Mouse (Mus musculus): ENCODE results near the gene Higd1a. TPM values are rescaled to one million over a fixed set of nuclear protein-coding genes. Genes with fewer than 3 reads are reported as not detected.

Gene Higd1a
- polyA plus RNA-seq, 1 experiment from 2014 or later = 168 TPM

DNA sequence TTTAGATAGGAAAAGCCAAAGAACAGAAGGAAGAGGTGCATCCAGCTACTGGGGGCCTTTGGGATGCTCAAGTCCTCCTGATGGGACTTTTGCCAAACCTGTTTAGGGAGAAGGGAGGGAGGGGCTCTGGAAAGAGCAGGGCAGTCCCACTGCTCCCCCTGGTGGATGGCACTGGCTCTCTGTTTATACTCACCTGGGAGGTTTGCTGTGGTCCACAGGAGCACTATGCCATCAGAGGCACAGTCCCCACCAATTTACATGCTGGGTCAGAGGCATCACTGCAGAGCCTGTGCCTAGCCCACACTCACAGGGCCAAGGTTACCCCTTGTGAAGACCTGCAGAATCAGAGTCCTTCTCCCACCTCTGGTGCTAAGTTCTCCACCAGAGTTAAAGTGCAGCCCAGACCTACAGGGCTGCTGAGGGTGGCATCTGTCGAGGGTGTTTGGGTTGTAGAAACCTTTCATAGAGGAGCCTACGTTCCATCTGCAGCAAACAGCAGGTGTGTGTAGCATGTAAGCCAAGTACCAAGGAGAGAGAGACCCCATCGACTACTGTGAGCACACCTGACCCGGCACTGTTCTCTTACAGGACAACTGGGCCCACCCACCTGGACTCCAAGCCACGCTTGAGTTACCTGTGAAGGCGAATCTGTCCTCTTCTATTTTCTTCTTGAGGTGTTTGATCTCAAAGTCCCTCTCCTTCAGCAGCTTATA lies 27.8 kb downstream of the Higd1a start:
- no peaks in the 10 kb centered on the region for H3K36me3 ChIP-seq
- no peak overlapping the region for H3K4me3 ChIP-seq
- H3K4me1 ChIP-seq = no peaks in the 10 kb centered on the region
- H3K4me2 ChIP-seq = no peak overlapping the region
- 75% methylated on average over 6 of the region's 6 CpGs for WGBS
- no peaks in the 10 kb centered on the region for H3K9me3 ChIP-seq
- no peak for ATAC-seq (ENCODE audit: insufficient number of reproducible peaks, insufficient read depth, low FRiP score, low TSS enrichment, low read depth)
- H3K27me3 ChIP-seq = no peaks in the 10 kb centered on the region
- no peak overlapping the region for H3K27ac ChIP-seq
- no peak overlapping the region for H3K9ac ChIP-seq

DNA sequence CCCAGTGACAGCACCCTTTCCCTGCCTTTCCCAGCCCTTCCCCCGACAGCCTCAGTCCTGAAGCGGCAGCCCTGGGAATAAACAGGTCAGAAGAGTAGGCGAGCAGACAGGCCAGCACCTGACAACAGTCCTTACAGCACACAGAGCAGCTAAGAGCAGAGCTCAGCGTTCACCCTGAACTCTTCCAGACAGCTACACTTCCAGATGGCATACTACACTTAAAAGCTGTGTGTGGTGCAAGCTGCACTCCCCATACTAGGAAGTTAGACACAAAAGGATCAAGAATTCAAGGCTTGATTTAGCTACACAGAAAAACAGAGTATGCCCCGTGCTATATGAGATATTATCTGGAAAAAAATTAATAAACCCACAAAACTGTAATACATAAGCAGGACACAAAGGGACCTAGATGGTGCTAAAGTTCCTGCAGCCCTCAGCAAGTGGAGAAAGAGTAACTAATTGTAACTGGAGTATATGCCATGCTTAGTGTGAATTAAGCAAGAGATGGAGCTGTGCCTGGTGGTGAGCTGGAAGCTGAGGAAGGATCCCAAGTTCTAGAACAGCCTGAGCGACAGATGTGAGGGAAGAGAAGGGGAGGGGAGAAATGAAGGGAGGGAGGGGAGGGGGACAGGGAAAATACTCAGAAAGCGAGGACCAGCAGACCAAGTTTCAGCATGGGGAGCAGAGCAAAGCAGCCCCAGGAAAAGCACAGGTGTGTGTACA lies 28.7 kb downstream of the Higd1a start:
- 71% methylated on average over 7 of the region's 7 CpGs for WGBS
- no peaks in the 10 kb centered on the region for H3K36me3 ChIP-seq
- H3K27ac ChIP-seq = no peak overlapping the region
- H3K4me3 ChIP-seq = no peak overlapping the region
- no peak overlapping the region for H3K9ac ChIP-seq
- no peak overlapping the region for H3K4me2 ChIP-seq
- no peaks in the 10 kb centered on the region for H3K27me3 ChIP-seq
- no peaks in the 10 kb centered on the region for H3K9me3 ChIP-seq
- no peak for ATAC-seq (ENCODE audit: insufficient number of reproducible peaks, insufficient read depth, low FRiP score, low TSS enrichment, low read depth)
- H3K4me1 ChIP-seq = no peaks in the 10 kb centered on the region

DNA sequence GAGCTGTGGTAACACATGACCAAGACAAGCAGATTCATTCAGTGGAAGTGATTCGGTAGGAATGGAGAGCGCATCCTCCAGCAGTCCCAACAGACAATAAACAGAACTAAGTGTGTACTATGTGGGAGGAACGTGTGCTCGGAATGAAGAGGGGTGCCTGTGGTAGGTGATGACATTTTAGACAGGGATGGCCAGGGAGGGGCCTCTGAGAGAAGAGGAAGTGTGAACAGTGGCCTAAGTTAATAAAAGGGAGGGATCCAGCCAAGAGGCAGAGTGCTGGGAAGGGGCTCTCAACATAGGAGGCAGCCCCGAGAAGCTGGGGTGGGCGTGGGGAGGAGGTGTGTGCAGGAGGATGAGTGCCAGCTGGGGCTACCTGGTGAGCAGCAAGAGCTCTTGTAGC lies 29.8 kb downstream of the Higd1a start:
- no peaks in the 10 kb centered on the region for H3K36me3 ChIP-seq
- ATAC-seq (ENCODE audit: insufficient number of reproducible peaks, insufficient read depth, low FRiP score, low TSS enrichment, low read depth) = no peak
- H3K9ac ChIP-seq = no peak overlapping the region
- H3K4me1 ChIP-seq = peaks cover 3% of the 10 kb centered on the region; the same call in 1 of the 2 replicates
- no peak overlapping the region for H3K4me3 ChIP-seq
- WGBS = 72% methylated on average over 6 of the region's 6 CpGs
- H3K27me3 ChIP-seq = no peaks in the 10 kb centered on the region
- H3K4me2 ChIP-seq = no peak overlapping the region
- H3K9me3 ChIP-seq = no peaks in the 10 kb centered on the region
- H3K27ac ChIP-seq = no peak overlapping the region

GRCm38 (mm10) chr9:121826356-121826755 lies 31.8 kb downstream of the Higd1a start:
- WGBS = 84% methylated on average over 3 of the region's 3 CpGs
- ATAC-seq (ENCODE audit: insufficient number of reproducible peaks, insufficient read depth, low FRiP score, low TSS enrichment, low read depth) = no peak
- H3K27me3 ChIP-seq = no peaks in the 10 kb centered on the region
- peaks cover 3% of the 10 kb centered on the region; the same call in 1 of the 2 replicates for H3K4me1 ChIP-seq
- H3K27ac ChIP-seq = no peak overlapping the region
- H3K4me3 ChIP-seq = no peak overlapping the region
- no peaks in the 10 kb centered on the region for H3K9me3 ChIP-seq
- H3K9ac ChIP-seq = no peak overlapping the region
- H3K4me2 ChIP-seq = no peak overlapping the region
- H3K36me3 ChIP-seq = no peaks in the 10 kb centered on the region

DNA sequence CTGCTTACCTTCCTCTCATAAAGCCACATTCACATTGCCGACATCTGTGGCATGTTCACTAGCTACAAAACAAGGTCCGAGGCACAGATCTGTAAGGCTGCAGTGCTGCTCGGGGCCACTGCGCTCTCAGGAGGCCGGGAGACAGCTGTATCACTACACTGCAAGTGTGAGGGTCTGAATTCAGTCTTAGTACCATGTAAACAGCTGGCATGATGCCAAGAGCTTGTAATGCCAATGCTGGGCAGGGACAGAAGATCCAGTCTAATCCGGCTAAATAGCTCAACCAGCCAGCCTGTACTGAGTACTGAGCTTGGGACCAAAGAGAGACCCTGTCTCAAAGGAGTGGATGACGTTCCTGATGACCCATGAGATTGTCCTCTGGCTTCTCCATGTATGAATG lies 34.2 kb downstream of the Higd1a start:
- no peak for ATAC-seq (ENCODE audit: insufficient number of reproducible peaks, insufficient read depth, low FRiP score, low TSS enrichment, low read depth)
- 78% methylated on average over 7 of the region's 7 CpGs for WGBS

GRCm38 (mm10) chr9:121823051-121823450 lies 35.1 kb downstream of the Higd1a start:
- no peaks in the 10 kb centered on the region for H3K27me3 ChIP-seq
- H3K9me3 ChIP-seq = no peaks in the 10 kb centered on the region
- no peaks in the 10 kb centered on the region for H3K36me3 ChIP-seq
- WGBS = 88% methylated on average over 1 of the region's 1 CpGs
- H3K9ac ChIP-seq = no peak overlapping the region
- H3K4me1 ChIP-seq = peaks cover 12% of the 10 kb centered on the region
- H3K4me3 ChIP-seq = no peak overlapping the region
- H3K4me2 ChIP-seq = no peak overlapping the region
- no peak overlapping the region for H3K27ac ChIP-seq
- no peak for ATAC-seq (ENCODE audit: insufficient number of reproducible peaks, insufficient read depth, low FRiP score, low TSS enrichment, low read depth)

More for the DNA sequence above, 34.2 kb downstream of the Higd1a start:
- no peak overlapping the region for H3K4me2 ChIP-seq
- H3K27ac ChIP-seq = no peak overlapping the region
- H3K9ac ChIP-seq = no peak overlapping the region
- no peaks in the 10 kb centered on the region for H3K9me3 ChIP-seq
- H3K27me3 ChIP-seq = no peaks in the 10 kb centered on the region
- no peak overlapping the region for H3K4me3 ChIP-seq
- H3K4me1 ChIP-seq = peaks cover 12% of the 10 kb centered on the region
- no peaks in the 10 kb centered on the region for H3K36me3 ChIP-seq

DNA sequence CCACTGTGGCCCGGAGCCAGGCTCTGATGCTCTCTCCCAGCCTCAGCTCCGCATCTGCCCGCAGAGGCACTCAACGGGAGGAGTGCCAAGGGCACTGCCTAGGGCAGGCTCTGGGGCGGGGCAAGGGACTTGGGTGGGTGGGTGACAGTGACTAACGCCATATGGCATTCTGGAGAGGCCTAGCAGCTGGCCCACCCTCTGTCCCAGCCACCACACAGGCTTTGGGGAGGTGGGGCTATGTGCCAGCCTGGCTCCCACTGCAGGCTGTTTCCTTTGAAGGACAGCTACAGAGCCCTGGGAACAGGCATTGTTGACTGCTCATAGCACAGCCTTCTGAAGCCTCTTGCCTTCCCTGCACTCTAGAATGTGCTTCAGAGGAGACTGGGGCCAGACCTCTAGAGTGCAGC lies 35.6 kb downstream of the Higd1a start:
- Histone ChIP-seq H3K27me3 (no peaks in the 10 kb centered on the region), H3K4me2 (no peak overlapping the region), H3K4me3 (no peak overlapping the region), H3K9me3 (no peaks in the 10 kb centered on the region), H3K36me3 (no peaks in the 10 kb centered on the region), H3K9ac (no peak overlapping the region), H3K27ac (no peak overlapping the region), H3K4me1 (peaks cover 12% of the 10 kb centered on the region)
- ATAC-seq (ENCODE audit: insufficient number of reproducible peaks, insufficient read depth, low FRiP score, low TSS enrichment, low read depth) = no peak
- WGBS = 71% methylated on average over 6 of the region's 6 CpGs

- no peak for ATAC-seq (ENCODE audit: insufficient number of reproducible peaks, insufficient read depth, low FRiP score, low TSS enrichment, low read depth)
- Histone ChIP-seq H3K4me3 (no peak overlapping the region), H3K4me2 (no peak overlapping the region), H3K9ac (no peak overlapping the region), H3K27ac (no peak overlapping the region), H3K36me3 (no peaks in the 10 kb centered on the region), H3K27me3 (no peaks in the 10 kb centered on the region), H3K4me1 (peaks cover 12% of the 10 kb centered on the region), H3K9me3 (no peaks in the 10 kb centered on the region)
- WGBS = 69% methylated on average over 5 of the region's 5 CpGs
Observed at GRCm38 (mm10) chr9:121820765-121821164, 37.4 kb downstream of the Higd1a start.

- Histone ChIP-seq H3K9me3 (no peaks in the 10 kb centered on the region), H3K27me3 (no peaks in the 10 kb centered on the region)
Observed at GRCm38 (mm10) chr9:121819771-121820471, 38.2 kb downstream of the Higd1a start.

GRCm38 (mm10) chr9:121819073-121819770 lies 38.9 kb downstream of the Higd1a start:
- 54% methylated on average over 9 of the region's 9 CpGs for WGBS
- H3K36me3 ChIP-seq = no peaks in the 10 kb centered on the region
- H3K27ac ChIP-seq = peak overlapping the region; percentile 82
- H3K9ac ChIP-seq = peak overlapping the region; percentile 54; the same call in 1 of the 2 replicates
- peak; percentile 66; the same call in 1 of the 2 replicates for ATAC-seq (ENCODE audit: insufficient number of reproducible peaks, insufficient read depth, low FRiP score, low TSS enrichment, low read depth)
- H3K27me3 ChIP-seq = no peaks in the 10 kb centered on the region
- no peak overlapping the region for H3K4me3 ChIP-seq
- H3K9me3 ChIP-seq = no peaks in the 10 kb centered on the region
- peaks cover 12% of the 10 kb centered on the region for H3K4me1 ChIP-seq
- H3K4me2 ChIP-seq = no peak overlapping the region

More at GRCm38 (mm10) chr9:121819771-121820471, 38.2 kb downstream of the Higd1a start:
- Histone ChIP-seq H3K27ac (peak overlapping the region; percentile 82), H3K4me3 (no peak overlapping the region), H3K4me1 (peaks cover 12% of the 10 kb centered on the region), H3K36me3 (no peaks in the 10 kb centered on the region), H3K4me2 (no peak overlapping the region), H3K9ac (peak overlapping the region; percentile 54; the same call in 1 of the 2 replicates)
- no peak for ATAC-seq (ENCODE audit: insufficient number of reproducible peaks, insufficient read depth, low FRiP score, low TSS enrichment, low read depth)
- WGBS = 38% methylated on average over 7 of the region's 7 CpGs

GRCm38 (mm10) chr9:121815183-121815582 lies 43.0 kb downstream of the Higd1a start:
- peaks cover 15% of the 10 kb centered on the region for H3K4me1 ChIP-seq
- no peak overlapping the region for H3K9ac ChIP-seq
- no peak overlapping the region for H3K4me3 ChIP-seq
- H3K27ac ChIP-seq = no peak overlapping the region
- WGBS = 70% methylated on average over 6 of the region's 6 CpGs
- no peak for ATAC-seq (ENCODE audit: insufficient number of reproducible peaks, insufficient read depth, low FRiP score, low TSS enrichment, low read depth)
- no peaks in the 10 kb centered on the region for H3K27me3 ChIP-seq
- H3K9me3 ChIP-seq = no peaks in the 10 kb centered on the region
- H3K36me3 ChIP-seq = no peaks in the 10 kb centered on the region
- H3K4me2 ChIP-seq = no peak overlapping the region

Measured in embryonic facial prominence, embryonic 13.5 days (tissue).